Mouse (Mus musculus) kidney, postnatal 0 days (tissue): Measurements from ENCODE around the gene Zbtb41. TPM values are rescaled to one million over a fixed set of nuclear protein-coding genes. Genes with fewer than 3 reads are reported as not detected.
"Not testable (repeated sequence)": the region's sequence is repeated elsewhere in the genome, so short reads cannot be mapped to it uniquely, and the experiment has no call there.

Experiments
- ATAC-seq: fragments of 200-750 bp; cut with Nextera tagmentation; replicated peaks from 2 replicates; pipeline ENCODE4 v1.8.0; 2017; ENCODE audit warnings: low read depth, moderate number of reproducible peaks, moderate TSS enrichment, moderate library complexity; ENCODE audit not compliant: low FRiP score
- DNase-seq: peaks from one replicate; pipeline ENCODE4 v3.0.0-alpha.2; 2016; ENCODE audit warnings: low spot score
- H3K27ac ChIP-seq: fragments of 300-500 bp; sonication (generic); 2 replicates; pipeline ENCODE4 v1.5.1; 2014; ENCODE audit warnings: mild to moderate bottlenecking
- H3K27me3 ChIP-seq: fragments of 300-500 bp; sonication (generic); 2 replicates; pipeline ENCODE4 v1.6.1; 2014; ENCODE audit warnings: low read length, mixed read lengths; ENCODE audit not compliant: insufficient read depth
- H3K36me3 ChIP-seq: fragments of 300-500 bp; sonication (generic); 2 replicates; pipeline ENCODE4 v1.6.1; 2014; ENCODE audit warnings: low read length, mixed read lengths; ENCODE audit not compliant: insufficient read depth
- H3K4me1 ChIP-seq: fragments of 300-500 bp; sonication (generic); replicated peaks from 2 replicates; pipeline ENCODE4 v1.6.1; 2014; ENCODE audit warnings: antibody characterized with exemption, low read length, mixed read lengths; ENCODE audit not compliant: insufficient read depth
- H3K4me2 ChIP-seq: fragments of 300-500 bp; sonication (generic); 2 replicates; pipeline ENCODE4 v1.6.1; 2014; ENCODE audit warnings: mild to moderate bottlenecking, low read length, moderate library complexity, mixed read lengths
- H3K4me3 ChIP-seq: fragments of 300-500 bp; sonication (generic); replicated peaks from 2 replicates; pipeline ENCODE4 v1.5.1; 2014; ENCODE audit warnings: low read depth, low read length
- H3K9ac ChIP-seq: fragments of 300-500 bp; sonication (generic); 2 replicates; pipeline ENCODE4 v1.6.1; 2014; ENCODE audit warnings: low read depth, low read length
- H3K9me3 ChIP-seq: fragments of 300-500 bp; sonication (generic); replicated peaks from 2 replicates; pipeline ENCODE4 v1.6.1; 2016; ENCODE audit warnings: low read length, inconsistent platforms, mixed read lengths
- CTCF ChIP-seq: IDR thresholded peaks from 2 replicates; pipeline ENCODE4 v1.5.1; 2016; ENCODE audit warnings: antibody characterized with exemption, low read depth, mild to moderate bottlenecking, moderate library complexity
- WGBS: fragments of 180-500 bp; shearing (Covaris S2); extraction: QIAGEN DNeasy Blood & Tissue Kit; methylation state at CpG from one replicate; pipeline ENCODE4 v1.1.7; 2014; 5-methylcytosine and 5-hydroxymethylcytosine counted together
- polyA plus RNA-seq: library from polyadenylated mRNA; unstranded; fragments of >200 nt; fragmentation: Nextera tagmentation; extraction: Ambion mirVana; gene quantifications from 2 replicates; pipeline ENCODE4 v1.2.1, GENCODE M21; 2015

The Zbtb41 gene
- polyA plus RNA-seq, 1 experiment from 2014 or later: 6.9 TPM

GRCm38 (mm10) chr1:139396589-139396988, 25.5 kb upstream of the Zbtb41 start:
- no peak overlapping the region for H3K4me2 ChIP-seq
- H3K36me3 ChIP-seq: no peaks in the 10 kb centered on the region
- H3K4me1 ChIP-seq: no peaks in the 10 kb centered on the region
- WGBS: 38% methylated on average over 1 of the region's 1 CpGs
- no peak overlapping the region for H3K27ac ChIP-seq
- TF ChIP-seq CTCF: no peak
- ATAC-seq (peak; percentile 69), DNase-seq (no peak)
- H3K9me3 ChIP-seq: no peaks in the 10 kb centered on the region
- H3K4me3 ChIP-seq: no peak overlapping the region
- no peaks in the 10 kb centered on the region for H3K27me3 ChIP-seq
- H3K9ac ChIP-seq: no peak overlapping the region

- Histone ChIP-seq H3K36me3 (no peaks in the 10 kb centered on the region), H3K4me3 (no peak overlapping the region), H3K9ac (no peak overlapping the region), H3K4me2 (no peak overlapping the region), H3K27me3 (no peaks in the 10 kb centered on the region), H3K9me3 (no peaks in the 10 kb centered on the region), H3K27ac (no peak overlapping the region), H3K4me1 (no peaks in the 10 kb centered on the region)
- no peak for ATAC-seq
- TF ChIP-seq CTCF: peak; percentile 51
- DNase-seq: no peak
Observed at GRCm38 (mm10) chr1:139405766-139406165, 16.3 kb upstream of the Zbtb41 start.

GRCm38 (mm10) chr1:139407701-139408100, 14.4 kb upstream of the Zbtb41 start:
- 57% methylated on average over 5 of the region's 5 CpGs for WGBS
- Histone ChIP-seq H3K4me2 (no peak overlapping the region), H3K27me3 (no peaks in the 10 kb centered on the region), H3K9me3 (no peaks in the 10 kb centered on the region), H3K36me3 (no peaks in the 10 kb centered on the region), H3K9ac (no peak overlapping the region), H3K27ac (no peak overlapping the region), H3K4me1 (no peaks in the 10 kb centered on the region), H3K4me3 (no peak overlapping the region)
- no peak for DNase-seq
- TF ChIP-seq CTCF: peak; percentile 15; the same call in 1 of the 2 replicates
- no peak for ATAC-seq

GRCm38 (mm10) chr1:139412365-139412764, 9.7 kb upstream of the Zbtb41 start:
- not testable (repeated sequence) for H3K9me3 ChIP-seq, ATAC-seq, H3K4me1 ChIP-seq, H3K36me3 ChIP-seq, H3K27me3 ChIP-seq, H3K4me2 ChIP-seq, H3K4me3 ChIP-seq, H3K27ac ChIP-seq, DNase-seq, H3K9ac ChIP-seq
- 92% methylated on average over 2 of the region's 2 CpGs for WGBS

- Histone ChIP-seq H3K4me3 (no peak overlapping the region), H3K27me3 (no peaks in the 10 kb centered on the region), H3K4me1 (no peaks in the 10 kb centered on the region), H3K9ac (no peak overlapping the region), H3K36me3 (no peaks in the 10 kb centered on the region), H3K9me3 (no peaks in the 10 kb centered on the region), H3K27ac (no peak overlapping the region), H3K4me2 (no peak overlapping the region)
- TF ChIP-seq CTCF: no peak
- no peak for DNase-seq
- 83% methylated on average over 3 of the region's 3 CpGs for WGBS
- no peak for ATAC-seq
Observed at GRCm38 (mm10) chr1:139413465-139413864, 8.6 kb upstream of the Zbtb41 start.

- H3K9ac ChIP-seq: peak overlapping the region; percentile 96; the same call in 1 of the 2 replicates
- 4% methylated on average over 8 of the region's 8 CpGs for WGBS
- H3K4me1 ChIP-seq: peaks cover 4% of the 10 kb centered on the region; the same call in 1 of the 2 replicates
- ATAC-seq (no peak), DNase-seq (no peak)
- H3K4me3 ChIP-seq: peak overlapping the region; percentile 78
- no peak overlapping the region for H3K27ac ChIP-seq
- H3K9me3 ChIP-seq: no peaks in the 10 kb centered on the region
- peak overlapping the region; percentile 80 for H3K4me2 ChIP-seq
- H3K36me3 ChIP-seq: no peaks in the 10 kb centered on the region
- H3K27me3 ChIP-seq: no peaks in the 10 kb centered on the region
- no peak for TF ChIP-seq CTCF
Observed at GRCm38 (mm10) chr1:139421521-139421874, 590 bp upstream of the Zbtb41 start.

GRCm38 (mm10) chr1:139422941-139423340, 853 bp downstream of the Zbtb41 start:
- Histone ChIP-seq H3K27me3 (no peaks in the 10 kb centered on the region), H3K27ac (peak overlapping the region; percentile 90), H3K9me3 (no peaks in the 10 kb centered on the region), H3K4me1 (peaks cover 4% of the 10 kb centered on the region; the same call in 1 of the 2 replicates), H3K4me2 (peak overlapping the region; percentile 80), H3K4me3 (peak overlapping the region; percentile 78), H3K9ac (peak overlapping the region; percentile 96), H3K36me3 (no peaks in the 10 kb centered on the region)
- DNase-seq: peak; percentile 51
- 13% methylated on average over 10 of the region's 10 CpGs for WGBS
- no peak for ATAC-seq
- TF ChIP-seq CTCF: no peak
